Mouse (Mus musculus) brown adipose tissue, adult 24 weeks (tissue): ENCODE results near the gene Prdm9. TPM values are rescaled to one million over a fixed set of nuclear protein-coding genes. Genes with fewer than 3 reads are reported as not detected.

Experiments used
- H3K27ac ChIP-seq: fragments of 200-500 bp; replicated peaks from 2 replicates; pipeline ENCODE4 v1.5.1; 2012; ENCODE audit warnings: low read depth, mild to moderate bottlenecking, low read length
- H3K4me1 ChIP-seq: fragments of 200-500 bp; 2 replicates; pipeline ENCODE4 v1.6.1; 2012; ENCODE audit warnings: low read length, mixed read lengths; ENCODE audit not compliant: control insufficient read depth, insufficient read depth, insufficient read length
- H3K4me3 ChIP-seq: fragments of 200-500 bp; 2 replicates; pipeline ENCODE4 v1.5.1; 2012; ENCODE audit warnings: low read depth, mild to moderate bottlenecking, low read length, moderate library complexity; ENCODE audit not compliant: insufficient read depth
- polyA plus RNA-seq: library from polyadenylated mRNA; stranded (reverse); fragments of >200 nt; gene quantifications from 2 replicates; pipeline ENCODE4 v1.2.4, GENCODE M21; 2012; ENCODE audit not compliant: missing spikeins, insufficient read depth, insufficient read length

Prdm9 gene
- polyA plus RNA-seq, 1 experiment = 8.1 TPM

DNA sequence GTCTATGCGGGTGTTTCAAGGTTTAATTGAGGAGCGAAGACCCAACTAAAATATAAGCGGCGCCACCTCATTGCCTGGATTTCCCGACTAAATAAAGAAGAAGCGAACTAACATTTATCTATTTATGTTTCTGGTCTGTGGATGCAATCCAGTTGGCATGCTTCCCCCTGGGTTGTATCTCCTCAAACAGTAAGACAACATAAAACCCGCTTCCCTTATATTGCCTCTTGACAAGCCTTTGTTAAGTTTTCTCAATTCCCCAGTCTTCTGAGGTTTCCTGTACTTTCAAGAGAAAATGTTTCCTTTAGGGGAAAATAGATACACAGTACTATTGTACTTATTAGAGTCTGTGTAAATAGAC, 65.4 kb downstream of the Prdm9 start:
- Histone ChIP-seq H3K4me1 (0 out of 2 replicates have a peak, but pooled peaks cover 3% of the 10 kb centered on the region), H3K4me3 (peak overlapping the region; percentile 90), H3K27ac (peak overlapping the region; percentile 88)

GRCm38 (mm10) chr17:15497882-15498752, 66.0 kb downstream of the Prdm9 start:
- Histone ChIP-seq H3K4me3 (peak overlapping the region; percentile 90), H3K4me1 (0 out of 2 replicates have a peak, but pooled peaks cover 3% of the 10 kb centered on the region), H3K27ac (peak overlapping the region; percentile 88)

Other genes starting within 250 kb of the Prdm9 start
- gene Dll1, start 187.5 kb downstream of the Prdm9 start, polyA plus RNA-seq = 1.9 and 4.6 TPM in 2 replicates
- 7.7 and 10.2 TPM in 2 replicates for gene Fam120b, start 168.2 kb downstream of the Prdm9 start, polyA plus RNA-seq
- 179 and 185 TPM in 2 replicates for gene Psmb1, start 64.6 kb downstream of the Prdm9 start, polyA plus RNA-seq
- gene Tbp, start 64.5 kb downstream of the Prdm9 start, polyA plus RNA-seq = 14.0 and 15.7 TPM in 2 replicates
- gene Pdcd2, start 37.1 kb downstream of the Prdm9 start, polyA plus RNA-seq = 23.6 and 33.0 TPM in 2 replicates
- 9.2 and 13.2 TPM in 2 replicates for gene Chd1, start 140.6 kb upstream of the Prdm9 start, polyA plus RNA-seq